Mouse (Mus musculus): ENCODE data around the gene Mef2b. TPM values are rescaled to one million over a fixed set of nuclear protein-coding genes. Genes with fewer than 3 reads are reported as not detected.

Mef2b gene
- total RNA-seq, 2 experiments from 2014 or later = not detected

DNA sequence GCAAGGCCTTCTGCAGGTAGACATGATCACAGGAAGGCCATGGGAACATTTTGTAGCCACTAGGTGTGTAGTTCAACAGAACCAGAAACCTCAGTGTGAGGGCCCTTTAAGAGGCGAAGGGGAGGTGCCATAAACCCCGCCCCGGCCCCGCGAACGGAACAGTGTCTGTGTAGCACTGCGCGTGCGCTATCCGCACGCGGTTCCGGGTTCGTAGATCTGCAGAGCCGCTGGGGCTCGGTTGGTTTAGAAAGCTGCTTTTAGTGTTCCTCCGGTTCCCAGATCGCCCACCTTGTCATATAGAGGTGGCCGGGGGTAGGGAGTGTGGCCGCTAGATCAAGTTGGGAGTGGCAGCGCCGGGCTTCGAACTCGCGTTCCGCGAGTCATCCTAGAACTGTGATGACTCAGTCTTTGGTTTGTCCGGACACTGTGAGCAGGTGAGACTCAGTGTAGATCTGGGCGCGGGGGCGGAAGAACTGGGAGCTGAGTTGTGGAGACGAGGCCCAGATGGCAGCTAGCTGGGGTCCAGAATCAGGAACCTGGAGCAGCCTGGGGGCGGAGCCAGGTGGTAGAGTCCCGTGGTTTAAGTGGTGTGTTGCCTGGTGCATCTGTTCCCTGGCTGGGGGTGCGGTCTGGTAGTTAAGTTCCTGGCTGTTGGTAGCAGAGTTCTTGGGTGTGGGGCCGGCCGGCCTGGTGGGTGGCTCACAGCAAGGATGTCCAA is 8.2 kb upstream of the Mef2b start, which contains the start of gene Nr2c2ap:
Gene Nr2c2ap (plus strand): TSS at position 168 of the 718 bp plus-strand sequence.
- ATAC-seq (replicated peaks; ENCODE audit: low FRiP score, poor library complexity, severe bottlenecking) = peak; percentile 85

DNA sequence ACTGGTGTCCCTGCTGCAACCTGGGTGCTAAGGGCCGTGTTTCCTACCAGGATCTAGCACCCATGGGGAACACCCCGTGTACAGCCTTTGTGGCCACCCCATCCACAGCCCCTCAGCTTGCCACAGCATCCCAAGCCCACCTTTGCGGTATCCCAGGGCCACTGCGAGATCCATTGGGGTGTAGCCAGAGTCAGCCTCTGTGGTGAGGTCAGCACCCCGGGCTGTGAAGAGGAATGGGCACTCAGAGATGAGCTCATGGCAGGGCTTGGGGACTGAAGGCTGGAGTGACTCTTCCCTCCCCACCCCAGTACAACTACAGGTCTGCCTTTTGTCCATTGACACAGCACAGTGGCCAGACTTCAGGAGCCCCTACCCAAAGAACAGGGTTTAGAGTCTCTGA is 5.4 kb upstream of the Mef2b start:
- no peak for ATAC-seq (replicated peaks; ENCODE audit: low FRiP score, poor library complexity, severe bottlenecking)

DNA sequence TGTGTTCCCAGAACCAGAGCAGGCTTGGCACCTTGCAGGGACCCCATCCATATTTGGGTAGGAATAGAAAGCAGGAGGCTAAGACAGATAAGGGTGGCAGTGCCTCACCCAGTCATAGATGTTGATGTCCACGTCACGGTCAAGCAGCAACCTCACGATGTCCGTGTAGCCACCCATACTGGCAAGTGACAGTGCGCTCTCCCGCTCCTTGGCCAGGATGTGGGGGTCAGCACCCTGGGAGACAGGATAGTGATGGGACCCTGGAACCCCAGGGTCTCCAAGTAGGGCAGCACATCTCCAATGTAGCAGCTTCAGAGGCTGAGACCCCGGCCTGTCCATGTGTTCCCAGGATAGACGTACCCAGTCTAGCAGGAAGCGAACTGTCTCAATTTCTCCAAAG is 4.6 kb upstream of the Mef2b start:
- ATAC-seq (replicated peaks; ENCODE audit: low FRiP score, poor library complexity, severe bottlenecking) = no peak

DNA sequence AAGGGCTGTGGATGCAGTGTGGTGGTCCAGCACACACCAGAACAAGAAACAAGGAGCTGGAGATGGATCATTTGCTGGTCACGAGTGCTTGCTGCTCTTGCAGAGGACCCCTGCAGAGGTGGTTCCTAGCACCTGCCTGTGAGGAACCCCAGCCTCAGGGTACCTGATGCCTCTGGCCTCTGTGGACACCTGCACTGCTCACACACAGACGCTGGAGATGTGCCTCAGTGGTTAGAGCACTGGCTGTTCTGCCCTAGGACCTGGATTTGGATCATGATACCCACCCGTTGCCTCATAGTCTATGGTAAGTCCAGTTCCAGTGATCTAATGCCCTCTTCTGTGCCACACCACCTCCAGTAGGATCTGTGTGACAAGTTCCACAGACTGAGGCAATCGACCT is 2.9 kb upstream of the Mef2b start:
- no peak for ATAC-seq (replicated peaks; ENCODE audit: low FRiP score, poor library complexity, severe bottlenecking)

DNA sequence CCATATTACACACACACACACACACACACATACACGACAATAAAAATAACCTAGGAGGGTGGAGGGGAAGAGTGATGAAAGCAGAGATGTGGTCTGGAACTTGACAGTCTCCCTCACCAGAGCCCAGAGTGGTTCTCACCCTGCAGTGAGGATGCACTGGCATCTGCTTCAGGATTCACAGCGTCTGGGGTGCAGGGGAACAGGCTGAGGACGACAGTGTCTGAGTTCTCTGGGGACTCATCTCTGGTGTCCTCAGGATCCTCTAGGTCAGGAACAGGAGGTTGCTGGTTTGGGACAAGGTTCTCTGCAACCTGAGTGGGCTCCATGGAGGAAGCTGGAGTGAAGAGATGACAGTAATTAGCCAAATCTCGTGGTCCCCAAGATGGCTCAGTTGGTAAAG is 1.6 kb upstream of the Mef2b start:
- ATAC-seq (replicated peaks; ENCODE audit: low FRiP score, poor library complexity, severe bottlenecking) = no peak

DNA sequence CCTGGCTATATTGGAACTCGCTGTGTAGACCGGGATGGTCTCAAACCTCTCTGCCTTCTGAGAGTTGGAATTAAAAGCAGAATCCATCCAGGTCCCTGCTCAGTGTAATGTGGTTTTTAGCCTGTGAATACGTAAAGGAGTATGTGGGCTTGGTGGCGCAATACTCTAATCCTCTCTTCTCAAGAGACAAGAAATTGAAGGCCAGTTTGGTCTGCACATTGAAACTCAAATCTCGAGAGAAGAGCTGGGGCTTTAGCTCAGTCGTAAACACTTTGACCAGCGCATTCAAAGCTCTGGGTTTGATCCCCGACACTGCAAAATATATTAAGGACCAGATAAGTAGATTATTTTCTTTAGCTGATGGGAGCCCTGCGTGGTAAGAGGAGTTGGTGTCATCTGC is 470 bp downstream of the Mef2b start:
- ATAC-seq (replicated peaks; ENCODE audit: low FRiP score, poor library complexity, severe bottlenecking) = no peak

DNA sequence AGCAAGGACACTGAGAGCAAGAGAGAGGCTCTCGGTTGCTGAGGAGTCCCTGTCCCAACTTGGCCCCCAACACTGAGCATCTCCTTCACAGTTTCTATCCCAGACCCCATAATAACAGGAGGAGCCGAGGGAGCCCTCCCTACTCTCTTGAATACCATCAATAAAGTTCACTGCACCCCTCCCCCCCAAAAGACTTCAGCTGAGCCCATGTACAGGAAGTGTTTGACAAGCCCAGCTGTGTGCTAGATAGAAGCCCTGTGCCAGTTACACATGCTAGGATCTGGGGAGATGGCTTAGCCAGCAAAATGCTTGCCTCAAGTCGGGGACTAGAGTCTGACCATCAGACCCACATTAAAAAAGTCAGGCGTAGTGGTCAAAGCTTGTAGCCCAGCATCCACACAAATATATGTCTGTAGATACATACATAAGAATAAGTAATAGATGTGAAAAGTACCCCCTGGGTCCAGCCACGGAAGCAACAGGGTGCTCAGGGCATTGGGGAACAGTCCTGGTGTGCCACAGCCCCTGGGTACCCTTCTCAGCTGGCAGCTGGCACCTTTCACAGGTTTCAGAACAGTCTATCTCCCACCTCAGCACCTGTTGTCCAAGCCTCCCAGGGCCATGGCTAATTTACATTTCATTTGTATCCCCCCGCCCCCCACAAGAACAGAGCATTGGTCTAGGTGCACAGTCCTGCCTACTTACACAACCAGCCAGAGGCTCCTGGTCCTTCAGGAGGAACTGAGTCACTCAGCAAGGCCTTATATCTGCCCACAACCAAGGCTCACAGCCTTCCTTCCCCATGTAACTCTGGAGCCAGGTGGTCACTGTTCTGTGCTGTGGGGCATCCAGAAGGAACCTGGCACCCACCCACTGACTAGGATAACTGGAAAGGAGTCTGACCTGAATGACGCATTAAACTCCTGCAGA is 8.4 kb downstream of the Mef2b start:
- no peak for ATAC-seq (replicated peaks; ENCODE audit: low FRiP score, poor library complexity, severe bottlenecking)

DNA sequence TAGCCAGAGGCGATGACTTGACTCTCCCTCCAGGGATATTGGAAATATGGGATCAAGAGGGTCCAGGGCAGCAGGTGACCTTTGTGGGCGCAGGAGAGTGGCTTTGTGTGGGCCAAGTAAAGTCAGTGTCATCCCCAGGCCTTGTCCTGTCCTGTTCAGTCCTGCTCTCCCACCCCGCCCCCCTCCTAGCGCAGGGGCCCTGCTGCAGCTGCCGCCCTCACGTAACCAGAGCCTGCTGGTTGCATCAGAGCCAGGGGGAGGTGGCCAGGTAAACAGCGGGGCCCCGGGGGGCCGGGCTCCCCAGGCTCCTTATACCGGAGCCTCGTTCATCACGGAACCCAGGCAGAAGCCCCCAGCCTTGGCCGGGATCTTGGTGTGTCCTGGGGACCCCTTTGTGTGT is 10.6 kb downstream of the Mef2b start:
- no peak for ATAC-seq (replicated peaks; ENCODE audit: low FRiP score, poor library complexity, severe bottlenecking)

DNA sequence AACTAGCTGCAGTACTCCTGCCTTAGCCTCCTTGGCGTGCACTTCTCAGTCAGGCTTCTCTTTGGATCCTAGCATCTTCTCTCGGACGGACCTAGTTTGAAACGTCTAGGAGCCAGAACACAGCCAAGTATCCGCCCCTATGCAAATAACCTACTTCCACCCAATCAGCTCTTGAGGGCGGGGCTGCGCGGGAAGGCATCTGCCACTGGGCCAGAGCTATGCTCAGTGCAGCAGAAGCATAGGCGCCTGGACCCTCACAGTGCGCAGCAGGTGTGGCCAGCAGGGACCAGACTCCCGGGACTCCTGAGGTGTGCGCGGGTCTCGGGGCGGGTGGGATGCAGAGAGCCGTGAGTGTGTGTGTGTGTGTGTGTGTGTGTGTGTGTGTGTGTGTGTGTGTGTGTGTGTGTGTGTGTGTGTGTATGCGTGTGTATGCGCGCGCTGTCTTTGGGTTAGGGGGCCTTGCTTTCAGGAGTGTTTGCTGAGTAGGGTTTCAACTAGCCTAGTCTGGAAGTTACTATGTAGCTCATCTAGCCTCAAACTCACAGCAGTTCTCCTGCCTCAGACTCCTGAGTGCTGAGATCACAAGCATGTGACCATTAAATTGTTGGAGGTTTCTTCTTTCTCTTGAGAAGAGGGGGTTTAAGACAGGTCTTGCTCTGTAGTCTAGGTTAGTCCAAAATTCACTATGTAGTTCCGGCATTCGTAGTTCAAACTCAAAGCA is 13.2 kb downstream of the Mef2b start:
- peak; percentile 89 for ATAC-seq (replicated peaks; ENCODE audit: low FRiP score, poor library complexity, severe bottlenecking)

DNA sequence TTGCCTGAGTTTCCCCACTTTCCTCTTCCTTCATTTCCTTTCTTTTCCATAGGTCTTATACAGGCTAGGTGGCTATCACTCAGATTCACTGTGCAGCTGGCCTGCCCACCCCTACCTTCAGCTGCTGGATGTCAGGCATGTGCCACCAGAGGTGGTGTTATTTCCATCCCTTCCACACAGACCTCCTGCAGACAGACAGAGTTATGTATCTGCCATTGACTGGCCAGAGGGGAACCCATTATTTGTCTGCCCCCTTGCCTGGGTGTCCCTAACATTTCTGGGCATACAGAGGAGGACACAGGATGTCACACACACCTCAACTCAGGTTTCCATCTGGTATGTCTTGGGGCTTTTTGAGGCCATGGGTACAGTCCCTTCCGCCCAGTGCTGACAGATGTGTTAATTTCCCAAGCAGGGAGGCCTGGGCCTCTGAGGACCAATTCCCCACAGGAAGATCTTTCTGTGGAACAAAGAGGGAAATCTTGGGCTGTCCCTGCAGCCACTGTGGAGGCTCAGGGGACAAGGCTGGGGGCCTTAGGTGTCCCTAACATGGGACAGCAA is 17.8 kb downstream of the Mef2b start:
- no peak for ATAC-seq (replicated peaks; ENCODE audit: low FRiP score, poor library complexity, severe bottlenecking)

DNA sequence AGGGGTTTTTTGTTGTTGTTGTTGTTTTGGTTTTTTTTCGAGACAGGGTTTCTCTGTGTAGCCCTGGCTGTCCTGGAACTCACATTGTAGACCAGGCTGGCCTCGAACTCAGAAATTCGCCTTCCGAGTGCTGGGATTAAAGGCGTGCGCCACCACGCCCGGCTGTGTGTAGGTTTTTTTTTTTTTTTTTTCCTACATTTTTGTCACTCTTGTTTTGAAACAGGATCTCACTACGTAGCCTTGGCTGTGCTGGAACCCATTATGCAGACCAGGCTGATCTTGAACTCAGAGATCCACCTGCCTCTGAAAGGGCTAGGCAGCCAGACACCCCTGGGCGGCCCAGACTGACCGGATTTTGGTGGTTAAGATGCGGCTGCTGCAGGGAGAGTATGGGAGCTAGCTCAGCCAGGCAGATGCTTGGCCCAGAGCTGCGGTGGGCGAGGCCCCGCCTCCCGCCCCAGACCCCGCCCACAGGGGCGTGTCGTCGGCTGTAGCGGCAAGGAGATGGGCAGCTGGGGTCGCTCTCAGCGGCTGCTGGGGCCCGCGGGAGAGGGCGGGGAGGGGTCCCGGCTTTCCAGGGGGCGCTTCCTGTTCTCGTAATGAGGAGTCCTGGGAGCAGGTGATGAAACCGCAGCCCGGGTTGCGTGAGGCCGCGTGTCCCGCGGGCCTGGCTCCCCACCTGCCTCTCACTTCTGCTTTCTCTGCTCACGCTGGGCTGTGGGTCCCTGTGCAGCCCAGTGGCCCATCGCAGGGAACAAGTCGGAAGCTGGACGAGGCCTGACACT is 18.8 kb downstream of the Mef2b start:
- peak; percentile 76 for ATAC-seq (replicated peaks; ENCODE audit: low FRiP score, poor library complexity, severe bottlenecking)

DNA sequence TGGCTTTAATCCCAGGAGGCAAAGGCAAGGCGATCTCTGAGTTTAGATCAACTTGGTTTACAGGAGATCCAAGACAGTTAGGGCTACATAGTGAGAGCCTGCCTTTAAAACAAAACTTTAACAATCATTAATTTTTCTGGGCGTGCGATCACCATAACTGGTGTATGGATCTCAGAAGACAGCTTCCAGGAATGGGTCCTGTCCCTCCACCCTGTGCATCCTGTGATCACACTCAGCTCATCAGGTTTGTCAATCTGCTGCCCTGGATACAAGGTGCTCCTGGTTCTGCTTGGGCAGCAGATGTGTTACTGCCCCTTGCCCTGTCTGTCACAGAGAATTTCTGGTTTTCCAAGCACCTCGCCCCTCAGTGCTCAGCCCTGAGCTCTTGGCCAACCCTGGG is 19.7 kb downstream of the Mef2b start:
- no peak for ATAC-seq (replicated peaks; ENCODE audit: low FRiP score, poor library complexity, severe bottlenecking)

DNA sequence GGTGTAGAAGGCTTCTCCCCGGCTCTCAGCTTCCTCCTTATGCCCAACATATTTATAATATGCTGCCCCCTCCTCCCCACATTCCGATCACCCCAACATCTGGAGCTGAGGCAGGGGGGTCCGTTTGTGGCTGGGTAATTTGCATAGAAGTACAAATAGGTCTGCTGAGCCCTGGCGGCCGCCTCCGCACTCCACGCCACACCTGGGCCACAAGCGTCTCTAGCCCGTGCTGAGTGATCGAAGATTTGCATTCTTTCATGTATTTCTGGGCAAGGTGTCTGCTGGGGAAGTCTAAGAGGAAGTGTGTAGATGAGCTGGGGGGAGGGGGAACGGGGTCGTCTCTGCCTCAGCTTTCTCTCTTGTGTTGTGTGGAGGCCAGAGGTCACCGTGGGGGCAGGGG is 20.5 kb downstream of the Mef2b start:
- no peak for ATAC-seq (replicated peaks; ENCODE audit: low FRiP score, poor library complexity, severe bottlenecking)

DNA sequence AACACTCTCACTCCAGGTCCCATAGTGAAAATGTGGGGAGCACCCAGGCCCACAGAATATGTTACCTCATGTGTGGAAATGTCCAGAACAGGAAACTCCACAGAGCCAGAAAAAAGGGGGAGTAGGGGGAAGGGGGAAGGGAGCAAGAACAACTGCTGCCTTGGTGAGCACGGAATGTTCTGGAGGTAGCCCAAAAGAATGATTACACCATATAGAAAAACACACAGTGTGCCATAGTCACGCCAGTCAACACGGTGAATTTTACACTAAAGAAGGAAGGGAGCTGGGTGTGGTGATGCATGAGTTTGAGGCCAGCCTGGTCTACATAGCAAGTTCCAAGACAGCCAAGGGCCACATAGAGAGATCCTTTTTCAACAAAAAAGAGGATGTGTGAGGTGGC is 23.8 kb downstream of the Mef2b start:
- ATAC-seq (replicated peaks; ENCODE audit: low FRiP score, poor library complexity, severe bottlenecking) = no peak

DNA sequence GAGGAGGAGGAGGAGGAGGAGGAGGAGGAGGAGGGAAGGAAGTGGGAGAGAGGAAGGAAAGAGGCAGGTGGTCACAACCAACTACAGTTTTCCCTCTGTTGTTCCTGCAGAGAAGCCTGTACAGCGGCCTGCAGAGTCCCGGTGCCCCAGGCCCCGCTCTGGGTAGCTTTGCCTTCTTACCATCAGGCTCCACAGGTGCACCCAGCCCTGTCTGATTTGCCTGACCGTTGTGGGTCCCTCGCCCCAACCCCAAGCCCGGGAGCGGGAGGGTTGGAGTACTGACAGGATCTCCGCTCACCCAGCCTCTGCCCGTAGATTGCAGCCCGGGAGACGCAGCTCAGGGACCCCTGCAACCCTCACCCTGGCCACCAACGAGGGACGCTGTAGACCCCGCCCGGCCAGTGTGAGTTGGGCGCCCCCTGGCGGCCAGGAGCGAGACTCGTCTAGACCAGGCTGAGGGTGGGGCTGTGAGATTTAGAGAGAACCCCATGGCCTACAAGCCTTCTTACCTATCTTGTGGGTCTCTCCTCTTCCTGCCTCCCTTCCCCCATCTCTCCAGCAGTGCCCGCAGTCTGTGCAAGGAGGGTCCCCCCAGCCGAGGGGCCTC is 27.1 kb downstream of the Mef2b start:
- ATAC-seq (replicated peaks; ENCODE audit: low FRiP score, poor library complexity, severe bottlenecking) = peak; percentile 67

DNA sequence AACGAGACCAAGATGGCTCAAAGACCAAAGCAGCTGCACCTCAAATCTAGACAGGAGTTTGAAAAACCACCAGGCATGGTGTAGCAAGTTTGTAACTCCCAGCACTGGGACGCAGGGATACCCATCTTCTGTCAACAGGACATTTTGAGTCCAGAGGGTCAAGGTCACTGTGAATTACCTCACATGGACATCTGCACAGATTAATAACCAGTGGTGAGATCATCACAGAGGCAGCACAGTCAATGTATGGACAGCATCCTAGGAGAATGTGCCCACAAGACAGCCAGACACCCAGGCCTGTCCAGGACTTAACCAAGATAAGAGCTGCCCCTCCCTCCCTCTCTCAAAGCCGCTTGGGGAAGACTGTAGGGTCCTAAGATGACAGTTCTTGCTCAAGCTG is 30.6 kb downstream of the Mef2b start:
- ATAC-seq (replicated peaks; ENCODE audit: low FRiP score, poor library complexity, severe bottlenecking) = no peak

DNA sequence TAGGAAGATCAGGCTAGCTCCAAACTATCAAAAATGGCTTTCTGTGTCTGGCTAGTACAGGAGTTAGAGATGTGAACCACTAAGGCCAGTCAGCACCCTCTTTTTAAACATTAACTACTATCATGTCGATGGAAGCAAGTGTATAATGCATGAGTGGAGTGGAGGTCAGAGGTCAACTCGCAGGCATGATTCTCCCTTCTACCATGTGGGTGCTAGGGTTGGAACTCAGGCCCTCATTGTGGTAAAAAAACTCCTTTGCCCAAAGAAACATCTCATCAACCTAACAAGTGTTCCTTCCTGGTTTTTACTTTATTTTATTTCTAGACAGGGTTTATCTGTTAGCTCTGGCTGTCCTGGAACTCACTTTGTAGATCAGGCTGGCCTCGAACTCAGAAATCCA is 31.2 kb downstream of the Mef2b start:
- no peak for ATAC-seq (replicated peaks; ENCODE audit: low FRiP score, poor library complexity, severe bottlenecking)

DNA sequence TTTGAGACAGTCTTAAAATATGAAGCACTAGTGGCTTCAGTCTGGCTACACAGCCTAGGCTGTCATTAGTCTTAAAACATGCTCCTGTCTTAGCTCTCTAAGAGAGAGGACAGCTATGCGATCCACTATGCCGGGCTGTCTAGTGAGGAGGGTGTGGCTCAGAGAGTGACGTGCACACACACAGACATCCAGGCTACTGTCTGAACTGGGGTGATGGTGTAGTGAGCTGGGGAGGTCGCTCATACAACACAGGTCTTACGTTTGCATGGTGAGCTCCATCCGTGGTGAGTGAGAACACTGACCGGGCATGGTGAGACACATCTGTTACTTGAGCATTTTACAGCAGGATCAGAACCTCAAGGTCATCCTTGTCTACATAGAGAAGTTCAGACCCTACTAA is 31.7 kb downstream of the Mef2b start:
- no peak for ATAC-seq (replicated peaks; ENCODE audit: low FRiP score, poor library complexity, severe bottlenecking)

DNA sequence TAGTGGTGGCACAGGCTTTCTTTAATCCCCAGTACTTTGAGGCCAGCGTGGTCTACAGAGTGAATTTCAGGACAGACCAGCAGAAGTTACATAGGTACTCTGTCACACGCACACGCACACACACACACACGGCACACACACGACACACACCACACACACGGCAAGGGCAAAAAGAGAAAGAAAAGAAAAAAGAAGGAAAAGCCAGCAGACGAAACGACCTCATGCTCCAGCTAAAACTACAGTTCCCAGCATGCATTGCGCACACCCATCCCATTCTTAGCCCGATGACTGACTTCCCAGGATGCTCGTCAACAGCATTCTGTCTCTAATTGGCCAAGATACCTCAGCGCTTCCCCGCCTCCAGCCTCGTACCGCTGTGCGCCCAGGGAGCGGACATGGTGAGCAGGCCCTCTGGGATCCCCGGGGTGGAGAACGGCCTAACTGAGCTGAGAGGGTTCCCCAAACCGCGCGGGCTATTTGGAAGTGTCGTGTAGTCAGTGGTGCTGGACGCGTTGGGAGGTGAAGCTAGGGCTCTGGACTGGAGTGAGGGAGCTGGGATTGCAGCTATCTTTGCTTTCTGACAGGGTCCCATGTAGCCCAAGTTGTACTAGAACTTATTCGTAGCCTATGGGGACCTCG is 32.7 kb downstream of the Mef2b start, which contains the start of gene Tmem161a:
Gene Tmem161a (plus strand): TSS at position 314 of the 639 bp plus-strand sequence.
- peak; percentile 97 for ATAC-seq (replicated peaks; ENCODE audit: low FRiP score, poor library complexity, severe bottlenecking)
